Mouse (Mus musculus) right cerebral cortex, postnatal 14 days (tissue): ENCODE measurements at regions not wholly inside any gene's neighbourhood (a gene's known extent, or its start where the extent isn't known, plus 50 kb on each side); places are given as distances from the start of the nearest gene placed in this dataset.

Experiments
- DNase-seq: peaks from one replicate; pipeline ENCODE4 v3.0.0; 2022

GRCm38 (mm10) chr12:20614766-20615165 is 375.5 kb upstream of the Asap2 start:
- DNase-seq: peak; percentile 59
